Comparison of ENCODE assay signal across 9 mouse cellular contexts in the genomic region with DNA sequence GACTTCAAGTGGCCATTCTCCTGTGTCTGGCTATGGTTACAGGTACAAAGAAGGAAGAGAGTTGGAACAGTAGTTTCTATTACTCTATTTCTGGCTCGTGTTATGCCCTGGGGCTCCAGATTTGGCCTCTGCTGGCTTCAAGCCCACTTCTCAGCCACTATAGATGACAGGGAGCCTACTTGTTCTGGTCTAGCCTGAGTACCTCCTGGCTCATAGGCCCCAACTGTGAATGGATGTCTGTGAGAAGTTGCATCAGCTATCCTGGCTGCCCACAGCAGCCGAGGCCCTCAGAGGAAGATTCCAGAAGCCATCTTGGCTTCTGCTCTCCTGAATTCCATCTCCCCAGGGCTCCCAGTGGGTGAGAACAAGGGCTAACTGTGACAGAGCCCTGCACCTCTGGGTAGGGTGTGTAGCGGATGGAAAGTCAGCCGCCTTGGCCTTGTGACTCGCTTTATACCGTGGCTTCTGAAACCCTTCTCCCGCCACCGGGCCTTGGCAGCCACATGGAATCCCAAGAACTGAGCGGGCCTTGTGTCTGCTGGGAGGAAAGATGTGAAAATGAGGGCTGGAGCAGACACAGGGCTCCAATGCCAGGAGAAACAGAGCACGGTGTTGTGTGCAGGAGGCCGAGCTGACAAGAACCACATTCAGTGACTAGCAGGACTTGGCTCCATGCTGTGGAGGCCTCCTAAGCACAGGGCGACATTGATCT. TPM values are rescaled to one million over a fixed set of nuclear protein-coding genes. Genes with fewer than 3 reads are reported as not detected.
DNase-seq lines count a peak whose midpoint lies in the region; ATAC-seq and TF ChIP-seq lines count a peak whose summit lies in the region.
"Had no signal": no experiment of that assay in that cellular context is flagged by ENCODE, and none has a peak within 500 bp of the region (broad histone marks: within the 10 kb centered on the region; RNA-seq: fewer than 3 reads in every experiment).

No protein-coding gene starts in this region.

- peaks cover 24% of the 10 kb centered on the region for H3K4me1 ChIP-seq in forebrain, embryonic 15.5 days
- peaks cover 18% of the 10 kb centered on the region for H3K4me1 ChIP-seq in forebrain, embryonic 12.5 days
- no peaks in the 10 kb centered on the region; the same call in 1 of the 2 replicates for H3K4me1 ChIP-seq in cerebellum, adult 2 months (ENCODE audit: control insufficient read depth, insufficient read depth, low read length)

- no peak for TF ChIP-seq CTCF in cerebellum, adult 2 months (IDR thresholded peaks at IDR 0.05; ENCODE audit: borderline replicate concordance, insufficient read depth, low read depth, low read length)

- ATAC-seq in forebrain, embryonic 15.5 days (replicated peaks): no peak
- ATAC-seq in forebrain, embryonic 12.5 days (ENCODE audit: low FRiP score): no peak

- H3K4me2 ChIP-seq in forebrain, embryonic 15.5 days (replicated peaks): no peak overlapping the region
- no peak overlapping the region for H3K4me2 ChIP-seq in forebrain, embryonic 12.5 days

- H3K4me3 ChIP-seq in forebrain, embryonic 15.5 days: no peak overlapping the region
- H3K4me3 ChIP-seq in forebrain, embryonic 12.5 days (replicated peaks): no peak overlapping the region
- no peak overlapping the region for H3K4me3 ChIP-seq in cerebellum, adult 2 months (replicated peaks; ENCODE audit: insufficient read depth, low read depth, low read length)

- H3K9ac ChIP-seq in forebrain, embryonic 15.5 days (replicated peaks): no peak overlapping the region
- H3K9ac ChIP-seq in forebrain, embryonic 12.5 days: no peak overlapping the region

- H3K9me3 ChIP-seq in forebrain, embryonic 15.5 days: no peaks in the 10 kb centered on the region
- H3K9me3 ChIP-seq in forebrain, embryonic 12.5 days: no peaks in the 10 kb centered on the region

- H3K27ac ChIP-seq in forebrain, embryonic 15.5 days (replicated peaks): peak overlapping the region; percentile 61
- H3K27ac ChIP-seq in forebrain, embryonic 12.5 days: no peak overlapping the region
- H3K27ac ChIP-seq in cerebellum, adult 2 months (ENCODE audit: insufficient read depth, low read length): 0 out of 2 replicates have a peak overlapping the region, but pooled peaks have one; percentile 11

- WGBS in forebrain, embryonic 15.5 days: 78% methylated on average over 12 of the region's 12 CpGs
- 93% methylated on average over 12 of the region's 12 CpGs for WGBS in forebrain, embryonic 12.5 days
- WGBS in cerebellum, adult 2 months: 70% methylated on average over 12 of the region's 12 CpGs

- no peaks in the 10 kb centered on the region for H3K27me3 ChIP-seq in forebrain, embryonic 15.5 days
- H3K27me3 ChIP-seq in forebrain, embryonic 12.5 days: no peaks in the 10 kb centered on the region
- no peaks in the 10 kb centered on the region; the same call in 1 of the 2 replicates for H3K27me3 ChIP-seq in cerebellum, adult 2 months (ENCODE audit: control insufficient read depth, insufficient read depth, low read length)
- H3K27me3 ChIP-seq: CH12.LX had no signal

- H3K36me3 ChIP-seq in forebrain, embryonic 15.5 days: no peaks in the 10 kb centered on the region
- H3K36me3 ChIP-seq in forebrain, embryonic 12.5 days (replicated peaks): no peaks in the 10 kb centered on the region

- DNase-seq in cerebellum, adult 2 months: peak; percentile 20 to 49
- peak; percentile 29 for DNase-seq in heart, adult 8-10 months (ENCODE audit: low spot score)
- peak; percentile 57 for DNase-seq in left cerebral cortex, adult 11 months (ENCODE audit: low spot score)
- DNase-seq in embryo, embryonic 10.5 days (ENCODE audit: low spot score): no peak
- DNase-seq in testis, postnatal 14 days (ENCODE audit: low spot score): no peak
- no peak for DNase-seq in urinary bladder, postnatal 36 days (ENCODE audit: low spot score in 2 of 2)

- no peak for TF ChIP-seq POLR2A in cerebellum, adult 2 months (IDR thresholded peaks at IDR 0.05; ENCODE audit: borderline replicate concordance, insufficient read depth, low read length)

RNA-seq across cellular contexts. Expression of gene Xylt1, which starts 55.1 kb away (rescaled TPM):
- polyA plus RNA-seq in forebrain, embryonic 15.5 days (2015; fragmentation: Nextera tagmentation; extraction: Ambion mirVana): 2.0 and 2.5 TPM in 2 replicates
- 3.4 and 5.0 TPM in 2 replicates for polyA plus RNA-seq in forebrain, embryonic 12.5 days (2016; fragmentation: Nextera tagmentation; extraction: Ambion mirVana)
- 8.0 and 8.3 TPM in 2 replicates for polyA plus RNA-seq in cerebellum, adult 2 months (2012; rRNA removed)
- total RNA-seq in heart, adult 8-10 months (2022): 1 to 10 TPM; 1.6 to 2.3 (median 2.1) TPM

Comparison
In these comparisons a context has a peak if more than half of its experiments do, and no peak if none do; other contexts are left out.
1. DNase-seq: peak in cerebellum, adult 2 months (2 of 2), heart, adult 8-10 months (single experiment) and left cerebral cortex, adult 11 months (single experiment); none in embryo, embryonic 10.5 days (single experiment), testis, postnatal 14 days (single experiment) and urinary bladder, postnatal 36 days (0 of 2).